Mouse (Mus musculus): Measurements from ENCODE around the gene Ankrd36.
"Not testable (repeated sequence)": the region's sequence is repeated elsewhere in the genome, so short reads cannot be mapped to it uniquely, and the experiment has no call there.

Gene Ankrd36

GRCm38 (mm10) chr11:5569474-5569873, at the start of gene Ankrd36:
Gene Ankrd36 (plus strand): TSS chr11:5569684.
- DNase-seq: no peak

- peak; percentile 95 for DNase-seq
These were observed 48.8 kb upstream of the Ankrd36 start, which contains the start of gene Xbp1 for GRCm38 (mm10) chr11:5520412-5521265. Gene Xbp1 (plus strand): TSS chr11:5520659.

GRCm38 (mm10) chr11:5521266-5521515, 48.3 kb upstream of the Ankrd36 start:
- no peak for DNase-seq

- peak; percentile 79 for DNase-seq
These were observed 47.8 kb upstream of the Ankrd36 start for GRCm38 (mm10) chr11:5521516-5522291.

- no peak for DNase-seq
These were observed 46.6 kb upstream of the Ankrd36 start for GRCm38 (mm10) chr11:5522798-5523415.

GRCm38 (mm10) chr11:5525418-5525817, 44.1 kb upstream of the Ankrd36 start:
- no peak for DNase-seq

GRCm38 (mm10) chr11:5526573-5527439, 42.7 kb upstream of the Ankrd36 start:
- DNase-seq: no peak

GRCm38 (mm10) chr11:5527865-5528523, 41.5 kb upstream of the Ankrd36 start:
- no peak for DNase-seq

GRCm38 (mm10) chr11:5528841-5529240, 40.6 kb upstream of the Ankrd36 start:
- no peak for DNase-seq

GRCm38 (mm10) chr11:5530172-5530571, 39.3 kb upstream of the Ankrd36 start:
- DNase-seq: no peak

GRCm38 (mm10) chr11:5530717-5531116, 38.8 kb upstream of the Ankrd36 start:
- no peak for DNase-seq

- no peak for DNase-seq
These were observed 36.4 kb upstream of the Ankrd36 start for GRCm38 (mm10) chr11:5533108-5533507.

GRCm38 (mm10) chr11:5537454-5537853, 32.0 kb upstream of the Ankrd36 start:
- DNase-seq: not testable (repeated sequence)

- DNase-seq: no peak
These were observed 29.2 kb upstream of the Ankrd36 start for GRCm38 (mm10) chr11:5540331-5540730.

GRCm38 (mm10) chr11:5541230-5541798, 28.2 kb upstream of the Ankrd36 start:
- no peak for DNase-seq

- peak; percentile 90 for DNase-seq
These were observed 27.5 kb upstream of the Ankrd36 start, which contains the start of gene Ccdc117 for GRCm38 (mm10) chr11:5541799-5542481. Gene Ccdc117 (minus strand): TSS chr11:5542187.

- no peak for DNase-seq
These were observed 26.9 kb upstream of the Ankrd36 start for GRCm38 (mm10) chr11:5542482-5543185.

- DNase-seq: no peak
These were observed 26.2 kb upstream of the Ankrd36 start for GRCm38 (mm10) chr11:5543281-5543680.

GRCm38 (mm10) chr11:5544709-5545108, 24.8 kb upstream of the Ankrd36 start:
- DNase-seq: not testable (repeated sequence)

GRCm38 (mm10) chr11:5545457-5545856, 24.0 kb upstream of the Ankrd36 start:
- no peak for DNase-seq

Data from thymus, postnatal 14 days (tissue).